Mouse (Mus musculus): ENCODE results near the gene Tmem108. TPM values are rescaled to one million over a fixed set of nuclear protein-coding genes. Genes with fewer than 3 reads are reported as not detected.
A peak's percentile ranks its signal among the peaks of the same experiment; 100 is the strongest.

The Tmem108 gene
- total RNA-seq, 2 experiments from 2014 or later = 3.7 TPM

DNA sequence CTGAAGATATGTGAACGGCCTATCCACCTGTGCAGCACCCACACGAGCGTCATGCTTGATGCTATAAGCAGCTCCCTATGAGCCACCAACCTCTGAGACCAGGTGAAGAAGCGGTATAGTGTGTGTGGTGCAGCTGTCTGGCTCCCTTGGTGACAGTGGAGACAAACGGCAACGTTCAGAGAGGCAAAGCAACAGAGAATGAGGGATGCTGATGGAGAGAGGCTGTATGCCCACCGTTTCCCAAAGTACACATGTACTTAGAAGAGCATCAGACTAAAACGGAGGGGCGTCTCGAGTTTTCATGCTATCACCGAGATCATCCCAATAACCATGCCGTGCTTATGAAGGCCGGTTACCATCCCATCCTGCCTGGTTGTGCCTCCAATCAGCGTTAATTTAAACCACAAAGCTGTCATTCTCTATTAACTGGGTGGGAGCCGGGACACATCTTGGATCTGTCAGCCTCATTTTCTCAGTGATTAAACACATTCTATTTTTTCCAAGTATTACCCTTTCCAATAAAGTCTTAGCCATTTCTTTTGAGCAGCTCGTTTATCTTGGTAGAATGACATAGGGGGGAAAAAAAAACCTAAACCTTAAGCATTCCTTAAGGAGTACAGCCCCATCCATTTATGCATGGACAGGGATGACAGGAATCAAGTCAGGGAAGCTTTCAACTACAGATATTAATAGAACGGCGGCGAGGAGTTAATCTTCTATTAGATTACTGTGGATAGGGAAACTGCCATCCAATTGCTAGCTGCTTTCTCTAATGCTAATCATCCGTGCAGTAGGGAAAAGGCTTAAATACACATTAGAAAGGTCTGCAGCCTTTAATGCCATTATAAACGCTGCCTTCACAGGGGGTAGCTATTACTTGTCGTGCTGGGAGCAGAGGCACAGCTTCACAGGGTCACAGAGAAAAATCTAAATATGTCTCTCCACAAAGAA lies 214.7 kb downstream of the Tmem108 start:
- no peak for DNase-seq

DNA sequence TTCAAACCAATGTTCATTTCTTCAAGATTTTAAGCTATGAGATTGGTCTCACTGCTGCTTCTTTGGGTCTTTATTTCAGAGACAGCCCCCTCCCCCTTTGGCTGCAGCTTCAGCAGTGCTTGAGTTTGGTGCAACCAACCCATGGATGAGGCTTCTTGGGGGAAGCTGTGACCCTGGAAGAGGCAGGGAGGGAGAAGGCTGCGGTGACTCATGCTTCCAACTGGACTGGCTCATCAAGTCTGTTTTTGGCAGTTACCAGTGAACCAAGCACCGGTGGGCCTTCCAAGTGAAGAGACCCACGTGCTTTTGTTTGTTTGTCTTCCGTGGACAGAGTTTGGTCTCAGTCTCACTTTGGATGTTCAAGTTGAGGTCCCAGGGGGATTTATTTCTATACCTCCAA lies 215.9 kb downstream of the Tmem108 start:
- peak; percentile 33 to 36 for DNase-seq

DNA sequence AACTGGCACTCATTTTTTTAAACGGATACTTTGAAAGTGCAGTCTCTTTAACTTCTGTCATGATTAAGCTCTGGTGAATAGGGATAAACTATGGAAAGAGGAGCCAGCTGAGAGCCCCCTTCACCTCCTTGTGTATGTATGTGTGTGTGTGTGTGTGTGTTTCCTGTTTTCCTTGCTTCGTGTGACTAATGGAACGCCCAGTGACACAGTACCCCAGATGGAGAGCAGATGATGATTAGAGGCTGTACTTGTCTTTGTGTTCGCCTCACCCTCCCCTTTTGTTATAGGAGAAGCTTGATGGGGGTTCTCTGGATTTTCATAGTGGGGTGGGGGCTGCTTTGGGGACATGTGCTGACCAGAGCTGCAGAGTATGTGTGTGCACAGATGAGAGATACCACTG lies 216.4 kb downstream of the Tmem108 start:
- DNase-seq = no peak

DNA sequence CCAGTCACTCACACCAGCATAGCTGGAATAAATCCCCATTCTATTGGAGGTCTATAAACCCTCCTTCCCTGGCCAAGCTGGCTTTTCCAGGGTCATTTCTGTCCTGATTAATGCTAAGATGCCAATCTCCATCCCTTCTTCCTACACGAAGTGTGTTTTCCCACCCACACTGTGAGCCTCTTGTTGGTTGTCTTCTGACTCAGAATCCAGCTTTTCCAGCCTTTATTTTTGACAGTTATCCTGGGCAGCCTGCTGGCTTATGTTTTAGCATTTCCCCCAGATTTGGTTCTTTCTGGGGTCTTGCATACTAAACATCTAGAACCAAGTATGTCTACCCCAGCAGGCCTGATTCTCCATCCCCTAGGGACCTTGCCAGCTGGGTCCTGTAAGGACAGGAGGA lies 217.0 kb downstream of the Tmem108 start:
- no peak for DNase-seq

DNA sequence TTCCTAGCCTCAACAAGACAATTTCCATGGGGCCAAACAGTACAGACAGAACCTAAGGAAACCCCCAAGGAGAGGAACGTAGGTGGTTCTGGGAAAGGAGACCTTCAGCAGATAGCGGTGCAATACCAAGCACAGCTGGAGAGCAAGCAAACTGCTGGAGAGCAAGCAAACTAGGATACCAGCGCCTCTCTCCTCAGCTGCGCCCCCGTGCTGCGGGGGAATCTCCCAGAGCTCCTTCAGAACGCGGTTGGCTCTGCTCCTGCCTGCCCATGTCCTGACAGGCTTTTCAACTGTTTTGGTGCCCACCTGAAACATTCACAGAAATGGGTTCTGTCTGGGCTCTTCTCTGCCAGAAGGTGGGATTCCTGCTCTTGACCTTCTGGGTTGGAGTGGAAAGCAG lies 221.1 kb downstream of the Tmem108 start:
- DNase-seq = no peak

DNA sequence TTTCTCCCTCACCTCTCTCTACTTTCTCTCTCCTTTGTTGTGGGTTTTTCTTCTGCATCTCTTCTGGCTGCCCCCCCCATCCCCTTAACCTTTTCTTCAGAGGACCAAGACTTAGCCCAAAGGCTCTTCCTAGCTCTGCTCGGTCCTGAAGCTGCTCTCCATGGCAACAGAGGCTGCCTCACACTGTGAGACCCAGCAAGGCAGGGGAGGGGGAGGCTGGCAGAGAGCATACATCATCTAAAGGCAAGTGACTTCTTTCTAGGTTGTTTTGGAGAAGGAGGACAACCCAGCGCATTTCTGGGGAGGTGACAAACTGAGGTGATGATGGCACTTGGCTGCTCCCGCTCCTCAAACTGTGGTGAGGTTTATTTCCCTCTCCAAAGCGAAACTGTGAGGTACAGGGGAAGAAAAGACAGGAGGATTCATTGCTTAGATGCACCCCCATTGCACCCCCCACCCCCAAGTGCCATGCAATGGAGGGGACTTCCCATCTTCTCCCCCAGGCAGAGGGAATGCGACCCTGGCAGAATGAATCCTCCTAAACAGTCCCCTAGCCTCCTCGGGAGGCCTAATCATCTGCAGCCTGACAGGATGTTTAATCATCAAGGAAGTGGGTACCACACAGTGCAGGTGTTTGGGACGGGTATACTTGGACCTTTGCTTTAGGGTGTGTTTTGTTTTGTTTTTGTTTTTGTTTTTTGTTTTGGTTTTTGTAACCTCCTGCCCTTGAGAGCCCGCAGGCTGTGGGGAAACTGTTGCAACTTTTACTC lies 223.4 kb downstream of the Tmem108 start:
- no peak for DNase-seq

DNA sequence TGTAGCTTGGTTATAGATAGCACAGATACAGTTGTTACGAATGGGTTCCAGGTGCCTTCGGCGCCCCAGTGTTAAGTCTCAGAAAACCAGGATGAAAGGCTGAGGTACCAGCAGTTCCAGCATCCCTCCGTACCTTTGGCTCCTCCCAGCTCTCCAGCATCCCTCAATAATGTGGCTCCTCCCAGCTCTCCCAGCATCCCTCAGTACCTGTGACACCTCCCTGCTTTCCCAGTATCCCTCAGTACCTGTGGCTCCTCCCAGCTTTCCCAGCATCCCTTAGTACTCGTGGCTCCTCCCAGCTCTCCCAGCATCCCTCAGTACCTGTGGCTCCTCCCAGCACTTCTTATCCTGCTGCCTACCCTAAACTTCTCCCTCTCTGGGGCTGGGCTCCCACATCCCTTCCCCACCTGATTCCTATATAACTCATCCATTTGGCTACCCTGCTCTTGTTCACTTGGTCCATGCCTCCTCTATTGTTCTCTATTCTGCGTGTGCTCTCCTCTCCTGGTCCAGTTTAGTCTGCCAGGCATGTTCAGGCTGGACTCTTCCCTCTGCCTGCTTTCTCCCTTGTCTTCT lies 225.5 kb downstream of the Tmem108 start:
- DNase-seq = no peak

DNA sequence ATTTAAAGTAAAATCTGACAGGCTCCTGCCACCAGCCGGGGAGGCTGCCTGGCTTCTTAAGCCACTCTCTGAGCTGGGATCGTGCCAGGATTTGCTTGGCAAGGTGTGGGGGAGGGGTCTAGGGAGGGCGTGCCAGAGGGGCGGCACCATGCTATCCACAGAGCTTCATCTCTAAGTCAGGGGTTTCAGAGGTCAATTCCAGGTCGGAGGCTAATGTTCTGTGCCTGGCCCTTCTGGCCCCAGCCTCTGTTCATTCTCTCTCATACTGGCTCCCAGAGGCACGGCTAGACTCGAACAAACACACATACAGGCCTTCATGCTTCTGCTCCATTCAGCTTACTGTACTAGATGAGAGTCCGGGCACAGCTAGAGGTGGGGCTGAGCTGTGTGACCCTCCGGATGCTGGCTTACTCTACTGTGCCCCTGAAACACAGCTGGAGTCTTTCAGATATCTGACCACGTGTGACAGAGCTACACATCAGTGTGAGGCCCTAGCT lies 236.5 kb downstream of the Tmem108 start:
- DNase-seq = no peak

DNA sequence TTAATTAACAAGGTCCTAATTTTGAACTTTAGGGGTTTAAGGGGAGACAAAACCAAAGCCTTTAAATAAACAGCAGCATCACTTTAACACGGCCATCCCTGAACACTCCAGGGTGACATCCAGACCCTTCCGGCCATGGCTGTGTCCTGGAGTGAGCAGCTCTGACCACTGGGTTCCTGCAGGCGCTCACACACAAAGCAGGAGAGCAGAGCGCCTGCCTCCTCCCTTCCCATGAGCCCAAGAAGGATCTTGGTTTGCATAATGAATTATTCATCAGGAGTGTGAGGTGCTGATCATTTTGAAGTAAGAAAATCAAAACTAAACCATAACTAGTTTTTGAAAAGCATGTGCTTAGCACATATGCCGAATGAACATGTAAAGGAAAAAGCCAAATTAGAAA lies 237.0 kb downstream of the Tmem108 start:
- DNase-seq = no peak

DNA sequence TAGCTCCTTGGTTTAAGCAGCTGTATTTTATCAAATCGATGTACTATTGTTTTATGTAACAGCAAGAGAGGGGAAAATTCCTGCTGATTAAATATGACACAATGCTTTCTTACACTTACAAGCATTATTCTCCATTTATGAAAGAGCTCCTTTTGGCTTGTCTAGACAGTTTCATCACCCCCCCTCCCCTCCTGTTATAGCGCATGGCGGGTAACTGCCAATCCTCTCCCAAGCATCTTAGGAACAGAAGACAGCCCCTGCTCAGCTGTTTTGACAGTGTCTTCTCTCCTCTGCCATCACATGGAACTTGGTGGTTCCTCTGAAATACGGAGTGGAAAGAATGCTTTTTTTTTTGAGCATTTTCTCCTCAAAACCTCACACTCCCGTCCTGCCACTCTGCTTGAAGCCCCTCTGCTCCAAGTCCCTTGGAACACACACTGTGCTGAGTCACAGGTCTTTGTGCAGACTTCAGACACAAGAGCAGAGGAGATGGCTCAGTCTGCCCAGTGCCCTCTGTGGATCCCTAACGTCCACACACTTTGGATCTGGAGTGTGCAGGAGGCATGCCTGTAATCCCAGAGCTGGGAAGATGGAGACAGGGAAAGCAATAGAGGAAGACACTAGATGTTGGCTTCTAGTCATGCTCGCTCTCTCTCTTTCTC lies 237.8 kb downstream of the Tmem108 start:
- no peak for DNase-seq

DNA sequence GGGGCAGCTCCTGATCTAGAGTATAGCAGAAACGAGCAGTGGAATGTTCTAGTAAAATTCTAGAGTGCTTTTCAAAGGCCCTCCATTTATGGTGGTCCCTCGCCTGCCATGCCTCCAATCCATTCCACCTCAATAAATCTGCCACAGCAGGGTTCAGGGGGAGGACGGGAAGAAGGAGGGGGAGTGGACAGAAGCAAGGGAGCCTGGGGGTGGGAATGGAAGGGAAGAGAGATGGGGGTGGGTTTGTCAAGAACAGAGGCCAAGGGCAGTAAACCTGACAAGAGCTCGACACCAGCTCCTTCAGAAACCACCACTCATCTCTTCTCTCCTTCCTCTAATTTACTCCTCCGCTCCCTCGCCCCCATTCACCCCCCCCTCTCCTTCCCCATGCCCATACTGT lies 238.6 kb downstream of the Tmem108 start:
- no peak for DNase-seq

DNA sequence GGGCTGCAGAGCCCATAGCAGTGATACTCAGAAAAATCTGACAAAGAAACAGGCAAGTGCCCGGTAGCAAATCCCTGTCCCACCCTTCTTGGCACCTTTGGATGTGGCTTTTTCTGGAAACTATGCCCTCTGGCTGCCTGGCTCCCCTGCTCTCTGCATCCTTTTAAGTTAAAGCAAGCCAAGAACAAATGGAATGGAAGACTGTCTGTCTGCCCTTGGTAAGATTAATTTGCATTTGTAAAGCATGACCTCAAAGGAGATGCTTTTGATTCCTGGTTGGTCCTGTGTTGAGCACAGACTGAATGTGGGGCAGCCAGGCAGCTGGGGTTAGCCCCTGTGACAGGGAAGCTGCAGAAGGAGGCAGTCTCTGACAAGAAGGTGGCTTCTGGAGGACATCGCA lies 247.8 kb downstream of the Tmem108 start:
- DNase-seq = no peak

DNA sequence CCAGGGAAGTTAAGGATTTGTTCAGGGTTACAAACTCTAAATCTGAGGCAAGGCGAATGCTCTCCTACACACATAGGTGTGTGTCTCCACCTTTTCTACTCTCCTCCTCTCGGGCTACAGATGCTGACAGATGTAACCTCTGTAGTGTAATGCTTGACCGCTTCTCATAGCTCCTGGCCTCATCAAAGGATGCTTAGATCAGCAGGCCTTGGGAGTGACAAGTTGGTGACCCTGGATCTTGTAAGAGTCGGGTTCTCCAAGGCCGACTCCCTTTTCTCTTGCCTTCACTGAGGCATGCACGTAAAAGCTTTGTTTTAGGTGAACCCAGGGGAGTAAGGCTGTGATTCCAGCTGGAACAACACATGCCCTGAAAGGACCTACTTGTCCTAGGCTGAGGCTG lies 249.4 kb downstream of the Tmem108 start:
- DNase-seq = no peak

DNA sequence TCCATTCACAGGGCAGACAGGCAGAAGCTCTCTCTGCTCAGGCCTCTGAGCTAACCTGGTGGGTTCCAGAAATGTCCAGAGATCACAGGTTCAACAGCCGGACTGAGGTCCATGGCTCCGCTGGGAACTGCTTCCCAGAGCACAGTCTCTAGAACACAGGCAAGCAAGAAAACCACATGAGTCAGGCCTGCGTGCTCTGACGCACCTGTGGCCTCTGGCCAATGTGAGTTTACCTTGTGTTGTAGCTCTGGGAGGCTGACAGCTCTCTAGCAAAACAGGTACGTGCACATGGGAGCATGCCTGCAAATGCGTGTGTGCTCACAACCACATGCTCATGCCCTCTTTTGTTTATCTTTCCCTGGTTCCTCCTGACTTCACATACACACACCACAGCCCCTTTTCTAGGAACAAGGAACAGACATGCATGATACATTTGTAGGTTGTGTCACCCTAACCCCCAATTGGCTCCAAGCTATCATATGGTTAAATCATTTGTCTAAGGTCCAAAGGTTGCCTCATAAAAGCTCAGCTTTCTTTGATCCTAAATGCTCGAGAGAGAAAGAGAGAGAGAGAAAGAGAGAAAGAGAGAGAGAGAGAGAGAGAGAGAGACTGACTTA lies 254.6 kb downstream of the Tmem108 start:
- no peak for DNase-seq

DNA sequence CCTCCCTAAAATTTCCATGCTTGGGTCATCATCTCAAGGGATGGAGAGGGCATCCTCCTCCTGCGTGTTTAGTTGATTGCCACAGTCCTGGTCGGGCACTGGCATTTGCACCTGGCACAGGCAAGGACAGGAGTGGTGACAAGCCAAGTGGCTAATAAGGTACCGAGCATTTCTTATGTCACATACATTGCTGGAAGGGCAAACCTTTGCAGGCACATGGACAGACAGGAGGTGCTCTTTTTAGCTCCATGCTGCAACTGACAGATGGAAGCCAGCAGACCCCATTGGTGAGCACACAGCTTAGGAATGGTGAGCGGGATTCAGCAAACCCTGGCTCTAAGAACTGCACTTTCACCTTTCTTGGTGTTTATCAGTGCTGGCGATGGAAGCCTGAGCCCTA lies 256.6 kb downstream of the Tmem108 start:
- DNase-seq = no peak

DNA sequence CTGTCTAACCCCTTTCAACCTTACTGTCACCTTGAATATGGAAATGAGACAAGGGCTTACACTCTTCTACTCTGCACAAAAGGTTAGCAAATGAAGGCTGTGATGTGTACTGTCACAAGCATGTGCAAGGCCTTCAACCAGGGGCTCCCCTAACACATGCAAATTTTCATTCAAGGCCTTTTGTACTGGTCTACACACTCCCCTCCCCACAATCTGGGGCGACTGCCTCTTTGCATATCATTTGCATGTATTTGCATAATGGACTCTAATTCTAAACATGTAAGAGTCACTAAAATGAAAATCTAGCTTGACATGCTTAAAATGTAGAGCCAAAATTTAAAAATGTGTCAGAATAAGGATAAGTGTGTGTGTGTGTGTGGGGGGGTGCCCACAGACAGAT lies 257.0 kb downstream of the Tmem108 start:
- DNase-seq = no peak

DNA sequence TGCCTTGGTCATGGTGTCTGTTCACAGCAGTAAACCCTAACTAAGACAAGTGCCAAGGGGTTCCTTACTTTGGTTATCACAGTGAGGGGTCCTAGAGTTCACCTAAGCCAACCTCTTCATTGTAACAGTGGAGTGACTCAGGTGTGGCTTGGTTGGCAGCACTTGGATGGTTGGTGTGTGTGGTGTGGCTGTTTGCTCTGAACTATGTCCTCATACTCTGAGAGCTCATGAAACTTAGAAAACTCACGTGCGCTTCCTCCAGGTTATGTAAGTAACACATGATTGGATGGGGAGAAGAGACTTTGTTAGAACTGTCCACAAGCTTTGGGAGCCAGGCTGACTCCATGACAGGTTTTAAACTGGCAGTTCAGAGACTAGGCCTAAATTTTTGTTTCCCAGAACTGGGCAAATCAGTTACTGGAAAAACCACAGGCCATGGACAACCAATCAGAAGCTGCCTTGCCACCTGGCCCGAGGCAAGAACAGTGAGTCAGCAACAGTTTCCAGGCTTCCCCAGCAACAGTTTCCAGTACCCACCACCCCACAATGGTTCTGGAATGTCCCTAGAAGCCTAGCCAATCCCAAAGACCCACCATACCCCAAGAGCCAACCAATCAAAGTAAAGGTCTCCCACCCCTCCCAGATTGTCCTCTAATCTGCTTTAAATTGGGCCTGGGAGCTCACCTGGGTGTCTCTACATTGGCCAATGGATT lies 257.9 kb downstream of the Tmem108 start:
- DNase-seq = no peak

DNA sequence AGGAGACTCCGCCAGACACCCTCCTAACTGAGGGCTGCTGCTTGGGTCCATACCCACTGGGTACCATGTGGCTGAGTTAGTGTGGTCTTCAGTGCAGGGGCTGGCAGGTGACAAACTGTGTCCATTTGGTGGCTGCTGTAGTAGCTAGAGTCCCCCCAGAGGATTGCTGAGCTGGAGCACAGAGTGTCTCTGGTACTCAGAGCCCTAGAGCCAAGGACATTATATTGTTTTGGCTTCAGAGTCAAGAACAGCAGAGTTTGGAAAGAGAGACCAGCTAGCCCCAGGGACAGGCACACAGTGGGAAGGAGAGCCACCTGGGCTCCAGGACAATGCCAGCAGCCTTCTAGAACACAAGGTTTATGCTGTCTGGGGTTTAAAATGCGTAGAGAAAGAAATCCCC lies 259.0 kb downstream of the Tmem108 start:
- no peak for DNase-seq

DNA sequence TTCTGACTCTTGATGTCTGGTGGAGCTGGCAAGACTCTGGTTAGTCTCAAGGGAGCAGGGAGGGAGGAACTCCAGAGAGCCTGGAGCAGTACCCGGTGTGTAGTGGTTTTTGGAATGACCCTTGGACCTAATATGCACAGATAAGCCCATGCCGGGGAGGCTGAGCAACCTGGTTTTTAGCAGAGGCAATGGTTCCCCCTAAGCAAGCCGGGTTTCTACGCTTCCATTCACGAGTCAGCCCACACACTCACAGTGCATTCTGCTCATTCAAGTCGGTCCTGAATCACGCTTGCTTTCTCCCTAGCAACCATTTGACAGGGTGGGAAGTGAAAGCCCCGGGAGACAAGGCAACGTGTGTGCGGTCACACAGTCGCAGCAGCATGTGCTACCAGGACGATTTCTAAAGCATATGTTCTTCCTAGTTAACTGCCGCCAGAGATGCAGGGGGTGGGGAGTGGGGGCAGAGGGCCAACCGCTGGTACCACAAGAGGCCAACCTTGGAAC lies 259.7 kb downstream of the Tmem108 start:
- DNase-seq = no peak

DNA sequence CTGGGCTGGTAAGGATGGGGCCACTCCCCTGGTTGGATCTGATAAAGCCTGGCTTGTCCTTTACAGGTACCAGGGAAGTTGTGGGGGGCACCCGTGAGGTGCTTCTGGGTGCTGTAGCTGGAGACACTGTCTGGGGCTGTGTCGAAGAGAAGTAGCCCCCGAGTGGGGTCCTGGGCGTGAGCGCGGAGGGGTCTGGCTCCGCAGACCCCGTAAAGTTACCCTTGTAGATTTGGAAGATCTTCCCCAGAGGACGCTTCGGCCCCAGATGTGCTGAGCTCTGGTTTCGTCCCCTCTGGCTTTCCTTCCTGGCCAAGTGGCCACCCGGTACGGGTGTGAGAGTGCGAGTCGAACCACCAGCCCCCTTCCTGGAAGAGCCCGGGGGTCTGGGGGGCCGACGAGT lies 262.3 kb downstream of the Tmem108 start:
- DNase-seq = no peak

DNA sequence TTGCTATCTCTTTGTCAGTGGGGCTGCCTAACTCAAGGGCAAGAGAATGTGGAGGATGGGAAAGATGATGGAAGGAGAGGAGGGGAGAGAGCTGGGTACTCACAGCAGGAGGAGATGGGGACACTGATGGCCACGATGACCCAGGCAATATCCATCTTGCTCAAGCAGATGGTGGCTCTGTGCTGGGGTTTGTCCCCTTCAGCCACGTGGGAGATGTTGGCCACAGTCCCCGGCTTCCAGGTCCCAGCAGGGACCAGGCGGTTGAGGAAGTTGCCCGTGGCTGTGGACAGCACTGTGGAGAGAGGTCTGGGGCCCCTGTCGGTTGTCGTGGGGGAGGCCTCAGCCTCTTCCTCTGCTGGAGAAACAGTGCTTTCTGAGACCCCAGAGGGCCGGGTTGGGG lies 262.9 kb downstream of the Tmem108 start:
- no peak for DNase-seq
